Mouse (Mus musculus) retina, embryonic 14.5 days (tissue): ENCODE results near the gene Phf24.

ENCODE experiments used
- DNase-seq: peaks from one replicate; pipeline ENCODE4 v3.0.0-alpha.2; 2015; ENCODE audit warnings: low spot score

Gene Phf24

GRCm38 (mm10) chr4:42916617-42917401 is at the start of gene Phf24:
TSS of gene Phf24 (plus strand) at chr4:42916660.
- peak; percentile 71 for DNase-seq

- no peak for DNase-seq
Measured at GRCm38 (mm10) chr4:42867390-42867789, 49.1 kb upstream of the Phf24 start.

GRCm38 (mm10) chr4:42868193-42868592 is 48.3 kb upstream of the Phf24 start:
- no peak for DNase-seq

- DNase-seq = peak; percentile 5
Measured at GRCm38 (mm10) chr4:42870748-42871147, 45.7 kb upstream of the Phf24 start.

- DNase-seq = no peak
Measured at GRCm38 (mm10) chr4:42872151-42872550, 44.3 kb upstream of the Phf24 start.

GRCm38 (mm10) chr4:42872746-42873435 is 43.6 kb upstream of the Phf24 start:
- peak; percentile 1 for DNase-seq

- no peak for DNase-seq
Measured at GRCm38 (mm10) chr4:42874134-42874533, 42.3 kb upstream of the Phf24 start, which contains the start of gene Fam205c. TSS of gene Fam205c (minus strand) at chr4:42874234.

- peak; percentile 89 for DNase-seq
Measured at GRCm38 (mm10) chr4:42876586-42877291, 39.7 kb upstream of the Phf24 start.

- peak; percentile 0 for DNase-seq
Measured at GRCm38 (mm10) chr4:42877657-42878056, 38.8 kb upstream of the Phf24 start.

- DNase-seq = peak; percentile 26
Measured at GRCm38 (mm10) chr4:42879829-42880676, 36.4 kb upstream of the Phf24 start.

- DNase-seq = no peak
Measured at GRCm38 (mm10) chr4:42880677-42880948, 35.8 kb upstream of the Phf24 start.

- DNase-seq = no peak
Measured at GRCm38 (mm10) chr4:42886926-42887325, 29.5 kb upstream of the Phf24 start.

GRCm38 (mm10) chr4:42888806-42889205 is 27.7 kb upstream of the Phf24 start:
- DNase-seq = no peak

GRCm38 (mm10) chr4:42891176-42891575 is 25.3 kb upstream of the Phf24 start:
- no peak for DNase-seq

- no peak for DNase-seq
Measured at GRCm38 (mm10) chr4:42895118-42895517, 21.3 kb upstream of the Phf24 start.

- DNase-seq = no peak
Measured at GRCm38 (mm10) chr4:42898914-42899313, 17.5 kb upstream of the Phf24 start.

- DNase-seq = no peak
Measured at GRCm38 (mm10) chr4:42900878-42901277, 15.6 kb upstream of the Phf24 start.

GRCm38 (mm10) chr4:42902174-42902573 is 14.3 kb upstream of the Phf24 start:
- peak; percentile 53 for DNase-seq

GRCm38 (mm10) chr4:42902730-42903129 is 13.7 kb upstream of the Phf24 start:
- no peak for DNase-seq

GRCm38 (mm10) chr4:42903942-42904341 is 12.5 kb upstream of the Phf24 start:
- no peak for DNase-seq

GRCm38 (mm10) chr4:42904523-42904922 is 11.9 kb upstream of the Phf24 start:
- no peak for DNase-seq

- DNase-seq = no peak
Measured at GRCm38 (mm10) chr4:42904966-42905365, 11.5 kb upstream of the Phf24 start.
